Mouse (Mus musculus) C2C12 (cell line): ENCODE data around the gene Hddc3.

Experiments
- CEBPB ChIP-seq: IDR thresholded peaks from one replicate; pipeline ENCODE4 v1.6.1; 2011; ENCODE audit warnings: low read depth, mild to moderate bottlenecking, control low read depth, moderate library complexity
- CTCF ChIP-seq: IDR thresholded peaks from one replicate; pipeline ENCODE4 v1.5.1; 2011; ENCODE audit not compliant: control insufficient read depth, insufficient read depth, insufficient read length
- MAX ChIP-seq: IDR thresholded peaks from one replicate; pipeline ENCODE4 v1.6.1; 2011; ENCODE audit warnings: mild to moderate bottlenecking, control low read depth

DNA sequence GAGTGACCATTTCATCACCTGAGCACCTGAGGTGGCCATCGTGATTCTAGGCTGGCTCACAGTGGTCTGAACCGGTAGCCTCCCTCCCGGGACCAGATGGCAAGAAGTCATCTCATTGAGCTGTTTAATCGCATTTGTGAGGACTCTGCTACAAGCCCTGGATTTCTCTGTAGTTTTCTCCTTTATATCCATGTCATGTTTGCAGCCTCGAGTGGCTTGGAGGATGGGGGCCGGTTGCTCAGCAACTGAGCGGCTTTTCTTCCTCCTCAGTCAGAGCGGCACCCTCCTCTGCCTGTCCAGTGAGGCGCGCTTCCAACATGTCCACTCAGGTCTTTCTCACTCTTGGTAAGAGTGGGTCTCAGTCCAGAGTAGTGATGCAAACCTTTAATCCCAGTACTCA, 33.3 kb downstream of the Hddc3 start:
- no peak for TF ChIP-seq MAX
- TF ChIP-seq CEBPB: no peak
- TF ChIP-seq CTCF: no peak
